Mouse (Mus musculus) thymus, adult 2 months (tissue): ENCODE measurements around the gene Pygm.

Source experiments
- CTCF ChIP-seq: fragments of 200-500 bp; IDR thresholded peaks from 2 replicates; pipeline ENCODE4 v1.5.1; 2012; ENCODE audit warnings: mild to moderate bottlenecking, control low read depth, low read length, moderate library complexity, borderline replicate concordance; ENCODE audit not compliant: control insufficient read depth, poor library complexity, insufficient read depth; ENCODE audit errors: extremely low read depth
- POLR2A ChIP-seq: fragments of 200-500 bp; IDR thresholded peaks from 2 replicates; pipeline ENCODE4 v1.6.1; 2012; ENCODE audit warnings: mild to moderate bottlenecking, low read length, control low read depth, moderate library complexity; ENCODE audit not compliant: control insufficient read depth, poor library complexity, insufficient read depth; ENCODE audit errors: extremely low read depth

- TF ChIP-seq CTCF (no peak), POLR2A (no peak)
Measured at GRCm38 (mm10) chr19:6446736-6447437, 62.7 kb downstream of the Pygm start.
